Mouse (Mus musculus) myocyte (in vitro differentiated cells): ENCODE results near the gene Cdk12.

ENCODE experiments used
- CEBPB ChIP-seq: IDR thresholded peaks from 2 replicates; pipeline ENCODE4 v1.6.1; 2011; ENCODE audit warnings: mild to moderate bottlenecking, moderate library complexity; ENCODE audit not compliant: poor library complexity, insufficient read depth, severe bottlenecking
- E2F4 ChIP-seq: IDR thresholded peaks from one replicate; pipeline ENCODE4 v1.6.1; 2011; ENCODE audit warnings: mild to moderate bottlenecking, control low read depth, moderate library complexity; ENCODE audit not compliant: insufficient read depth
- USF1 ChIP-seq: IDR thresholded peaks from one replicate; pipeline ENCODE4 v1.6.1; 2011; ENCODE audit warnings: low read depth, mild to moderate bottlenecking, control low read depth, moderate library complexity

GRCm38 (mm10) chr11:98247325-98247724 lies 44.5 kb downstream of the Cdk12 start:
- TF ChIP-seq CEBPB (no peak), USF1 (no peak), E2F4 (no peak)
